Mouse (Mus musculus) left cerebral cortex, postnatal 4 days (tissue): ENCODE results near the gene Crtc3. TPM values are rescaled to one million over a fixed set of nuclear protein-coding genes. Genes with fewer than 3 reads are reported as not detected.

Source experiments
- DNase-seq: peaks from one replicate; pipeline ENCODE4 v3.0.0-alpha.2; 2022
- intact Hi-C: fragments of 180-260 bp; cut with DNase I; formaldehyde crosslinking; loops from one replicate; pipeline ENCODE4 v1.15.1; 2025
- total RNA-seq, 2 experiments: library from RNA; stranded (reverse); gene quantifications; 2 replicates each; pipeline ENCODE4 v1.2.3; 2021

The Crtc3 gene
- 10 to 100 TPM; 28.5 to 32.1 TPM for total RNA-seq

- DNase-seq = peak; percentile 59
- intact Hi-C loops = loop anchor here (10.0 kb wide), 1 partner anchor 64 kb away; no protein-coding TSS in a partner anchor
Measured at GRCm38 (mm10) chr7:80688556-80689220, at the start of gene Crtc3. TSS of gene Crtc3 (minus strand) at chr7:80688877.

GRCm38 (mm10) chr7:80736199-80736598, 47.5 kb upstream of the Crtc3 start:
- no peak for DNase-seq
- intact Hi-C loops = loop anchor here (10.0 kb wide), 1 partner anchor 59 kb away; no protein-coding TSS in a partner anchor

DNA sequence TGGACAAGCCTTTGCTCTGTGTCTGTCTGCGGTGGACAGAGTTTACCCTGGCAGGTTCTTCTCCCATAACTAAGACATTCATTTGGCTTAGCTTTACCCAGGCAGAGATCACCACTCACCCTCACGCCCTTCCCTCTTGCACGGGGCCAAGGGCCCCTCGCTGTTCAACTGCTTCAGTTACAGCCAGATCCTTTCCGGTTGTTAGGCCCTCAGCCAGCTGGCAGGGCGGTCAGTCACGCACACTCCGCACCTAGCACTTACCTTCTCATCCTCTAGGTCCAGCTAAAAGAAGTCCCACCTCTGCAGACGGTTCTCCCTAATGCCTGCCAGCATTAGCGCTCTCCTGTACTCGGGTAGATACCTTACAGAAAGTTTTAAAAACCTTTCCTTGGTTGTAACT, 44.3 kb upstream of the Crtc3 start:
- intact Hi-C loops = loop anchor here (5.0 to 10.0 kb wide), 2 partner anchors 62 to 114 kb away; no protein-coding TSS in a partner anchor
- DNase-seq = no peak

GRCm38 (mm10) chr7:80729662-80730061, 41.0 kb upstream of the Crtc3 start:
- DNase-seq = peak; percentile 63
- intact Hi-C loops = loop anchor here (5.0 to 10.0 kb wide), 2 partner anchors 65 to 118 kb away; no protein-coding TSS in a partner anchor

GRCm38 (mm10) chr7:80721041-80721440, 32.4 kb upstream of the Crtc3 start:
- intact Hi-C loops = loop anchor here (5.0 kb wide), 1 partner anchor 334 kb away; the partner anchor contains the start of gene Fes
- no peak for DNase-seq

- intact Hi-C loops = no loop called here
Measured at GRCm38 (mm10) chr7:80719582-80719981, 30.9 kb upstream of the Crtc3 start.

DNA sequence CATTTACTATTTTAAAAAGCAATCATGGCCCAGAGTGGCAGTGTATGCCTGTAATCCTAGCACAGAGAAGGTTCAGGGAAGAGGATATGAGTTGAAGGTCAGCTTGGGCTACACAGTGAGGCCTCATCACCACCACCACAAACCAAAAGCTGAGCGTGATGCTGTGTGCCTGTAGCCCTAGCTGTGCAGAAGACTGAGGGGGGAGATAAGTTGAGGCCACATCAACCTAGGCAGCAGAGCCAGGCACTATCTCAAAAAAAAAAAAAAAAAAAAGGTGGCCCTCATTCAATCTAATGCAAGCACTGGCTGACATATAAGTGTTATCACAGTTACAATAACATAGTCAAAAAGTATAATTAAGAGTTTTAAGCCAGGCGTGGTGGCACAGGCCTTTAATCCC, 30.4 kb upstream of the Crtc3 start:
- intact Hi-C loops = no loop called here
- DNase-seq = no peak

More at GRCm38 (mm10) chr7:80719582-80719981, 30.9 kb upstream of the Crtc3 start:
- no peak for DNase-seq

- DNase-seq = no peak
- intact Hi-C loops = no loop called here
Measured at GRCm38 (mm10) chr7:80718471-80718870, 29.8 kb upstream of the Crtc3 start.

DNA sequence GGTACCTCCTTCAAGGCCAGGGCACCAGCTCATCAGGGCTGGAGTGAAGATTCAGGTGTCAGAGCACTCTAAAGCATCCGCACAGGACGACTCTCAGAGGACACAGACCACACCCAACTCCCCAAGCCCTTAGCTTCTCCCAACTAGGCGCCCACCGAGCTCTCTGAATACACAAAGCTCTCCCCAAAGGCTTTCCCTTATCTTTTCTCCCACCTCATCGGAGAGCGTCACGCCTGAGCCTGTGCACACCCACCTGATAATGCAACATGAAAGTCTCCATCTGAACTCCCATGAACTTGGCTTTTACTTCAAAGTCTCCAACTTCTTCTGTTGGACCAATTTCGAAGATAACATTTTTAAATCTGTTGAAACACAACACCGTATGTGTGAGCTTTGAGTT, 28.1 kb upstream of the Crtc3 start:
- DNase-seq = no peak
- intact Hi-C loops = no loop called here

DNA sequence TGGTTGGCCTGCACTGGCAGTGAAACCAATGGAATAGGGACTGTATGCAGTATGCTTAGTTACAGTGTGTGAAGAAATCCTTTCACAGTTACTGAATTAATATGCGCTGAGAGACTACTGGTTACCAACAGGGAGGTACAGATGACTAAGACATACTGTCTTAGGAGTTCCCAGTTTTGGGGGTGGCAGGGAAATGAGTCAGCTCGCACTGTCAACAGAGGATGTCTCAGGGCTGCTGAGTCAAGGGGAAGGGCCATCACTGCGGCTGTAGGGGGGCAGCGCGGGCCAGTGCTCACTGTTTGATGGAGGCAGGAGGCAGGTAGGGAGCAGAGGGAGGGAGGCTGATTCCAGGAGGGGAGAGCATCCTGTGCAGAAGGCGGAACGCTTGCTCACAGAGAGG, 26.6 kb upstream of the Crtc3 start:
- intact Hi-C loops = no loop called here
- no peak for DNase-seq

DNA sequence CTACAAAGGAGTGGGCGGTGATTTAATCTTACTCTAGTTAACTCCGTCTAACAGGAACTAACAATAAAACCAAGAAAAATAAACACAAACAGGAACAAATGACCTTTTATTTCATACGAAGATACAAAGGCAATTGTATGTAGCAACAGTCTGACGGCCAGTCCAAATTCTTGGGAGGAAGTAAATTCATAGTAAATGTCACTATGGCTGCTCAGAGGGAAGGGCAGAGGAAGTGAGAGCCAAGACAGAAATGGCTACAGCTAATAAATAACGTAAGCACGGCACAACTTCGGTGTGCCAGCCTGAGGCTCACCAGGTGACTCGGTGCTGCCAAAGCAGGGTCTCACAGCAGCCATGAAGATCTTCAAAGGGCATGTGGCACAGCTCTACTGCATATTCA, 22.8 kb upstream of the Crtc3 start:
- no peak for DNase-seq
- intact Hi-C loops = no loop called here

GRCm38 (mm10) chr7:80710333-80710732, 21.7 kb upstream of the Crtc3 start:
- DNase-seq = no peak

GRCm38 (mm10) chr7:80704066-80704465, 15.4 kb upstream of the Crtc3 start:
- intact Hi-C loops = no loop called here
- DNase-seq = no peak

More at GRCm38 (mm10) chr7:80710333-80710732, 21.7 kb upstream of the Crtc3 start:
- intact Hi-C loops = no loop called here

DNA sequence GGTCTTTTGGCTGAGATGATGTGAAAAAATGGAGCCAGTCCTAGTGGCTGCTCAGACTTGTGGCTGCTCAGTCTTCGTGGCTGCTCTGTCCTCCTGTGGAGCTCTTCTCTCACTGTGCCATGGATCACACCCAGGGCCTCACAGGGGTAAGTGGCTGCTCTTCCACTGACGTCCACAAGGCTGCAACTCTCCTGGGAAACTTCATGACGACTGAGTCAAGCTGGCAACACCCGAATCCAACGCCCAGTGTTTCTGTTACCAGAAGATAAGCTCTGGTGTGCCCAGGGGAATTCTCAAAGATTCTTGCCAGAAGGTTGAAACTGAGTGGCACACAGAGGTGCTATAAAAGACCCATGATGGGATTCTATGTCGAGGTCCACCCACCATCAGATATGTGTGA, 13.8 kb upstream of the Crtc3 start:
- intact Hi-C loops = no loop called here
- no peak for DNase-seq

DNA sequence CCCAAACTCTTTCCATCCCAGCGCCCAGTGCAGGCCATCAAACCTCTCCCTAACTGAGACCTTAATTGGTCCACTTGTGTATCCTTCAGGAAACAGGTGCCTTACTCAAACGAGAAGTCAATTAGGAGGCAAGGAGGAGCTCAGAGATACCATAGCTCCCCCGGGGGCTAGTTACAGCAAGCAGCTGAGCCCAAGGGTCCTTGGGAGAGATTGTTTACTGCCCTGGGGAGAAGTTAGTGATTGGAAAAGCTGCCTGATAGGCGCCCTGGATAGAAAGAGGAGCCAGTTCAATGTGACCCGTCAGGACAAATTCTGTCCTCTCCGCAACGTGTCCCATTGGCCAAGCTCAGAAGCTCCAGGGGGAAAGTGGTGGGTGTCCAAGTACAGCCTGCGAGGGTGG, 11.0 kb upstream of the Crtc3 start:
- intact Hi-C loops = no loop called here
- DNase-seq = no peak

DNA sequence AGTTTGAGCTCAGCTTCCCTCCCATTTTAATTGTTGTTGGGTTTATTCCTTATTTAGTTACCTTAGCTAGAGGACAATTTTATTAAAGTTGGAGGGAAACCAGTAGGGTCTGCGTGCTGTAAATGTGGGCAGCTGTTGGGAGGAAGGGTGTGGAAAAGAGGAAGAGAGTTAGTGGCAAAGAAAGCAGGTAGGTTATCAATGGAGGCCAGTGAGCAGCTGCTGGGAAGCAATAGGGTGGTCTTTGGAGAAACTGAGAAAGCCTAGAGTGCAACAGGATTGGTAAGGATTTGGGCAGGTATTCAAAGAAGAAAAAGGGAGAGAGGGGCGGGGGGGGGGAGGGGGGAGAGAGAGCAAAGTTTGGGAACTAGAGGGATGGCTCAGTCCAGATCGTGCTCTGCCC, 10.3 kb upstream of the Crtc3 start:
- intact Hi-C loops = no loop called here
- DNase-seq = no peak

DNA sequence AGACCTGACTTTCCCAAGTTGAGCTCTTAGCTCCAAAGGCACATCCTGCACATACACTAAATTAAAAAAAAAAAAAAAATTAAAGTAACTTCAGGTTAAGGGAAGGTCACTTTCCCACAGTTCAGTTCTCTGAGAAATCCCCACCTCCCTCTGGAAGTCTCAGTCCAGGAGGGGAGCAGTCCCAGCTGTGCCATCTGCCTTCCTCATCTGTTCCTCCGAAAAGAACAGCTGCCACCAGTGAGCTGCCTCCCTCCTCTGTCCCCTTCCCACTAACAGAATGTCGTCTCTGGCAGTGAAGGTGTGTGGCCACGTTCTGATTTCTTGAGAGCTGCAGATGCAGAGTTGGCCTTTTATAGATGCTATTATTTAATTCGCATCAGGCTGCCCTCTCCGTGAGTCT, 9.2 kb upstream of the Crtc3 start:
- no peak for DNase-seq
- intact Hi-C loops = no loop called here

- DNase-seq = no peak
- intact Hi-C loops = no loop called here
Measured at GRCm38 (mm10) chr7:80696903-80697302, 8.2 kb upstream of the Crtc3 start.

GRCm38 (mm10) chr7:80696334-80696733, 7.7 kb upstream of the Crtc3 start:
- DNase-seq = no peak
- intact Hi-C loops = no loop called here

DNA sequence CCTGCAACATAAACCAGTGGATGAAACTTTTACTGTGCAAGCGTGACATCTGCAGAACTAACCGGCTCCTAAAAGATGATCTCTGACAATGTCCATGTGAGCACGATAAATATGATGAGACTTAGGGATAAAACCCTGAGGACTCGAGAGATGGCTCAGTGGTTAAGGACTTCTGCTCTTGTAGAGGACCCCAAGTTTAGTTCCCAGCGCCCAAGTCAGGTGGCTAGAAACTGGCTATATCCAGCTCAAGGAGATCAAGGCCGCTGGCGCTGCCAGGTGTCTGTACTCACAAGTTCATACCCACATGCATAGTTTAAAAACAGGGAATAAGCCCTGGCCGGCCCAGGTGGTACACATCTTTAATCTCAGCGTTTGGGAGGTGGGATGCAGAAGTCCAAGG, 3.8 kb upstream of the Crtc3 start:
- no peak for DNase-seq
- intact Hi-C loops = no loop called here

GRCm38 (mm10) chr7:80691131-80691530, 2.5 kb upstream of the Crtc3 start:
- intact Hi-C loops = no loop called here
- DNase-seq = no peak

DNA sequence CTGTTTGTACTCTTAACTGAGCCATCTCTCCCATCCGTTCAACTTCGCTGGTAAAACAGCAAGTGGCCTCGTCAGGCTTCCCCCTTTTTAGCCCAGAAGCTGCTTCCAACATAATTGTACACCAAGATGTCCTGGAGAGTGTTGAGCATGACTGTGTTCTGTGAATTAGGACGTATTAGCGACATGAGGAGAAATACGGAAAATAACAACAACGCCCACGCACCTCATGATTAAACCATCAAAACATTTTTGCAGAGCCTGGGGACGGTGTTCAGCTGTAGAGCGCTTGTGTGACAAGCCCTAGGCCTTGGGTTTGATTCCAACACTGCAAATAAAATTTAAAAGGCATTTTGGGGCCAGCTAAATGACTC, 529 bp upstream of the Crtc3 start:
- intact Hi-C loops = loop anchor here (10.0 kb wide), 1 partner anchor 64 kb away; no protein-coding TSS in a partner anchor

More for the DNA sequence above, 529 bp upstream of the Crtc3 start:
- DNase-seq = no peak
